Mouse (Mus musculus): ENCODE data around the gene Mapkapk2. TPM values are rescaled to one million over a fixed set of nuclear protein-coding genes. Genes with fewer than 3 reads are reported as not detected.
A peak's percentile ranks its signal among the peaks of the same experiment; 100 is the strongest.

Mapkapk2 gene
- polyA plus RNA-seq, 1 experiment, result 64.9 TPM

GRCm38 (mm10) chr1:131138191-131139016 lies 40.8 kb upstream of the Mapkapk2 start, which contains the start of gene Dyrk3:
Gene Dyrk3, minus strand, starts transcription at chr1:131138340.
- Histone ChIP-seq H3K27me3 (ENCODE audit: control insufficient read depth, insufficient read depth, low read length, poor library complexity, severe bottlenecking) (no peaks in the 10 kb centered on the region), H3K4me1 (ENCODE audit: control insufficient read depth, insufficient read depth, low read length) (peaks cover 2% of the 10 kb centered on the region), H3K9ac (ENCODE audit: low read depth, poor library complexity, severe bottlenecking) (peak within 1 kb of the TSS; percentile 91), H3K36me3 (ENCODE audit: control insufficient read depth, insufficient read depth, low read length, poor library complexity, severe bottlenecking) (peaks cover 26% of the 10 kb centered on the region), H3K4me3 (ENCODE audit: low read depth, low read length) (peak within 1 kb of the TSS; percentile 96), H3K9me3 (replicated peaks; ENCODE audit: control insufficient read depth, insufficient read depth, low read length, poor library complexity, severe bottlenecking) (no peaks in the 10 kb centered on the region), H3K27ac (ENCODE audit: insufficient read depth, low read length) (peak within 1 kb of the TSS; percentile 98)
- TF ChIP-seq EP300 (IDR thresholded peaks at IDR 0.05; ENCODE audit: insufficient read depth, low read depth, low read length), result no peak
- TF ChIP-seq POLR2A (IDR thresholded peaks at IDR 0.05; ENCODE audit: insufficient read depth, low read length), result peak; percentile 78

- Histone ChIP-seq H3K4me1 (ENCODE audit: control insufficient read depth, insufficient read depth, low read length) (peaks cover 2% of the 10 kb centered on the region), H3K9ac (ENCODE audit: low read depth, poor library complexity, severe bottlenecking) (peak overlapping the region; percentile 91), H3K36me3 (ENCODE audit: control insufficient read depth, insufficient read depth, low read length, poor library complexity, severe bottlenecking) (peaks cover 33% of the 10 kb centered on the region), H3K9me3 (replicated peaks; ENCODE audit: control insufficient read depth, insufficient read depth, low read length, poor library complexity, severe bottlenecking) (peaks cover 2% of the 10 kb centered on the region; the same call in 1 of the 2 replicates), H3K27ac (ENCODE audit: insufficient read depth, low read length) (no peak overlapping the region), H3K4me3 (ENCODE audit: low read depth, low read length) (peak overlapping the region; percentile 96), H3K27me3 (ENCODE audit: control insufficient read depth, insufficient read depth, low read length, poor library complexity, severe bottlenecking) (no peaks in the 10 kb centered on the region)
- TF ChIP-seq CTCF (IDR thresholded peaks at IDR 0.05; ENCODE audit: low read depth, low read length), result no peak
- no peak for TF ChIP-seq EP300 (IDR thresholded peaks at IDR 0.05; ENCODE audit: insufficient read depth, low read depth, low read length)
- TF ChIP-seq POLR2A (IDR thresholded peaks at IDR 0.05; ENCODE audit: insufficient read depth, low read length), result no peak
These were observed 40.1 kb upstream of the Mapkapk2 start for GRCm38 (mm10) chr1:131137717-131138118.

- peaks cover 2% of the 10 kb centered on the region for H3K4me1 ChIP-seq (ENCODE audit: control insufficient read depth, insufficient read depth, low read length)
- peak overlapping the region; percentile 91 for H3K9ac ChIP-seq (ENCODE audit: low read depth, poor library complexity, severe bottlenecking)
- no peak for TF ChIP-seq POLR2A (IDR thresholded peaks at IDR 0.05; ENCODE audit: insufficient read depth, low read length)
- TF ChIP-seq EP300 (IDR thresholded peaks at IDR 0.05; ENCODE audit: insufficient read depth, low read depth, low read length), result no peak
- no peak for TF ChIP-seq CTCF (IDR thresholded peaks at IDR 0.05; ENCODE audit: low read depth, low read length)
- H3K36me3 ChIP-seq (ENCODE audit: control insufficient read depth, insufficient read depth, low read length, poor library complexity, severe bottlenecking), result peaks cover 39% of the 10 kb centered on the region
- H3K27ac ChIP-seq (ENCODE audit: insufficient read depth, low read length), result peak overlapping the region; percentile 42; the same call in 1 of the 2 replicates
- H3K9me3 ChIP-seq (replicated peaks; ENCODE audit: control insufficient read depth, insufficient read depth, low read length, poor library complexity, severe bottlenecking), result peaks cover 8% of the 10 kb centered on the region
- H3K4me3 ChIP-seq (ENCODE audit: low read depth, low read length), result peak overlapping the region; percentile 53
- no peaks in the 10 kb centered on the region for H3K27me3 ChIP-seq (ENCODE audit: control insufficient read depth, insufficient read depth, low read length, poor library complexity, severe bottlenecking)
These were observed 39.5 kb upstream of the Mapkapk2 start for GRCm38 (mm10) chr1:131137111-131137510.

- peaks cover 2% of the 10 kb centered on the region for H3K4me1 ChIP-seq (ENCODE audit: control insufficient read depth, insufficient read depth, low read length)
- H3K9ac ChIP-seq (ENCODE audit: low read depth, poor library complexity, severe bottlenecking), result peak overlapping the region; percentile 91
- H3K9me3 ChIP-seq (replicated peaks; ENCODE audit: control insufficient read depth, insufficient read depth, low read length, poor library complexity, severe bottlenecking), result peaks cover 15% of the 10 kb centered on the region
- no peak overlapping the region for H3K27ac ChIP-seq (ENCODE audit: insufficient read depth, low read length)
- peak overlapping the region; percentile 21; the same call in 1 of the 2 replicates for H3K4me3 ChIP-seq (ENCODE audit: low read depth, low read length)
- peaks cover 43% of the 10 kb centered on the region for H3K36me3 ChIP-seq (ENCODE audit: control insufficient read depth, insufficient read depth, low read length, poor library complexity, severe bottlenecking)
- no peaks in the 10 kb centered on the region for H3K27me3 ChIP-seq (ENCODE audit: control insufficient read depth, insufficient read depth, low read length, poor library complexity, severe bottlenecking)
- TF ChIP-seq POLR2A (IDR thresholded peaks at IDR 0.05; ENCODE audit: insufficient read depth, low read length) (no peak), CTCF (IDR thresholded peaks at IDR 0.05; ENCODE audit: low read depth, low read length) (no peak), EP300 (IDR thresholded peaks at IDR 0.05; ENCODE audit: insufficient read depth, low read depth, low read length) (no peak)
These were observed 38.5 kb upstream of the Mapkapk2 start for GRCm38 (mm10) chr1:131135960-131136629.

- Histone ChIP-seq H3K4me1 (ENCODE audit: control insufficient read depth, insufficient read depth, low read length) (peaks cover 2% of the 10 kb centered on the region), H3K36me3 (ENCODE audit: control insufficient read depth, insufficient read depth, low read length, poor library complexity, severe bottlenecking) (peaks cover 54% of the 10 kb centered on the region), H3K27ac (ENCODE audit: insufficient read depth, low read length) (no peak overlapping the region), H3K9ac (ENCODE audit: low read depth, poor library complexity, severe bottlenecking) (no peak overlapping the region), H3K27me3 (ENCODE audit: control insufficient read depth, insufficient read depth, low read length, poor library complexity, severe bottlenecking) (no peaks in the 10 kb centered on the region), H3K4me3 (ENCODE audit: low read depth, low read length) (no peak overlapping the region), H3K9me3 (replicated peaks; ENCODE audit: control insufficient read depth, insufficient read depth, low read length, poor library complexity, severe bottlenecking) (peaks cover 25% of the 10 kb centered on the region)
- no peak for TF ChIP-seq POLR2A (IDR thresholded peaks at IDR 0.05; ENCODE audit: insufficient read depth, low read length)
- TF ChIP-seq EP300 (IDR thresholded peaks at IDR 0.05; ENCODE audit: insufficient read depth, low read depth, low read length), result no peak
- no peak for TF ChIP-seq CTCF (IDR thresholded peaks at IDR 0.05; ENCODE audit: low read depth, low read length)
These were observed 37.4 kb upstream of the Mapkapk2 start for GRCm38 (mm10) chr1:131134942-131135522.

Measured in ES-Bruce4 (cell line).